Mouse (Mus musculus) megakaryocyte-erythroid progenitor cell, adult 5-6 weeks (primary cell): ENCODE results near the gene H2-M10.1. TPM values are rescaled to one million over a fixed set of nuclear protein-coding genes. Genes with fewer than 3 reads are reported as not detected.
"Not testable (repeated sequence)": the region's sequence is repeated elsewhere in the genome, so short reads cannot be mapped to it uniquely, and the experiment has no call there.

Source experiments
- ATAC-seq: replicated peaks from 2 replicates; pipeline ENCODE4 v1.8.0; 2016; ENCODE audit warnings: mild to moderate bottlenecking, inconsistent platforms; ENCODE audit not compliant: severe bottlenecking, poor library complexity, low FRiP score, low TSS enrichment
- total RNA-seq, 2 experiments: library from RNA; stranded (forward) in 1 of 2; stranded (reverse) in 1 of 2; fragments of 200-1000, 215-1000 nt in 1 of 2; fragments of >200 nt in 1 of 2; fragmentation: Nextera tagmentation in 1 of 2; gene quantifications; 2 replicates each; pipeline ENCODE4 v1.2.3; 2014 to 2017

H2-M10.1 gene
- not detected in 2 replicates for total RNA-seq (2014; fragmentation: Nextera tagmentation)
- total RNA-seq (2017): not detected in 2 replicates

- no peak for ATAC-seq
Measured at GRCm38 (mm10) chr17:36326055-36326454, at the start of gene H2-M10.1. H2-M10.1 (minus strand) TSS chr17:36326155.

GRCm38 (mm10) chr17:36368317-36368716 lies 42.4 kb upstream of the H2-M10.1 start, which contains the start of gene H2-M10.3:
H2-M10.3 (minus strand) TSS chr17:36368417.
- ATAC-seq: not testable (repeated sequence)

- ATAC-seq: not testable (repeated sequence)
Measured at GRCm38 (mm10) chr17:36362404-36362803, 36.4 kb upstream of the H2-M10.1 start.

- peak; percentile 70; the same call in 1 of the 2 replicates for ATAC-seq
Measured at GRCm38 (mm10) chr17:36357512-36357911, 31.6 kb upstream of the H2-M10.1 start.

GRCm38 (mm10) chr17:36355763-36356162 lies 29.8 kb upstream of the H2-M10.1 start:
- ATAC-seq: no peak

- 0 out of 2 replicates have a peak, but pooled peaks have one; percentile 37 for ATAC-seq
Measured at GRCm38 (mm10) chr17:36355343-36355742, 29.4 kb upstream of the H2-M10.1 start.

GRCm38 (mm10) chr17:36315689-36316253 lies 10.2 kb downstream of the H2-M10.1 start:
- ATAC-seq: no peak

- ATAC-seq: peak; percentile 91
Measured at GRCm38 (mm10) chr17:36315041-36315688, 10.8 kb downstream of the H2-M10.1 start.

- ATAC-seq: no peak
Measured at GRCm38 (mm10) chr17:36314511-36314910, 11.4 kb downstream of the H2-M10.1 start.

GRCm38 (mm10) chr17:36309293-36309692 lies 16.7 kb downstream of the H2-M10.1 start:
- ATAC-seq: no peak

- peak; percentile 57; the same call in 1 of the 2 replicates for ATAC-seq
Measured at GRCm38 (mm10) chr17:36308855-36309254, 17.1 kb downstream of the H2-M10.1 start.

- ATAC-seq: no peak
Measured at GRCm38 (mm10) chr17:36286390-36286789, 39.6 kb downstream of the H2-M10.1 start, which contains the start of gene H2-M10.2. H2-M10.2 (minus strand) TSS chr17:36286490.

- no peak for ATAC-seq
Measured at GRCm38 (mm10) chr17:36281521-36282245, 44.3 kb downstream of the H2-M10.1 start.

- ATAC-seq: no peak
Measured at GRCm38 (mm10) chr17:36274776-36275175, 51.2 kb downstream of the H2-M10.1 start.

- ATAC-seq: no peak
Measured at GRCm38 (mm10) chr17:36273796-36274195, 52.2 kb downstream of the H2-M10.1 start.

Other genes starting within 250 kb of the H2-M10.1 start
- 0.22 and 1.5 TPM in 2 replicates for gene Gm19684, start 204.5 kb downstream of the H2-M10.1 start, total RNA-seq (2014; fragmentation: Nextera tagmentation)
- 0.38 TPM in 1 of 2 replicates, not detected in the other for gene Gm19684, start 204.5 kb downstream of the H2-M10.1 start, total RNA-seq (2017)
- gene Gm7030, start 196.7 kb downstream of the H2-M10.1 start, total RNA-seq (2014; fragmentation: Nextera tagmentation): not detected in 2 replicates
- not detected in 2 replicates for gene Gm7030, start 196.7 kb downstream of the H2-M10.1 start, total RNA-seq (2017)
- not detected in 2 replicates for gene Gm8909, start 157.6 kb downstream of the H2-M10.1 start, total RNA-seq (2014; fragmentation: Nextera tagmentation)
- not detected in 2 replicates for gene Gm8909, start 157.6 kb downstream of the H2-M10.1 start, total RNA-seq (2017)
- not detected in 2 replicates for gene H2-T3, start 135.9 kb downstream of the H2-M10.1 start, total RNA-seq (2014; fragmentation: Nextera tagmentation)
- not detected in 2 replicates for gene H2-T3, start 135.9 kb downstream of the H2-M10.1 start, total RNA-seq (2017)
- 66.7 and 120 TPM in 2 replicates for gene Rpp21, start 68.1 kb downstream of the H2-M10.1 start, total RNA-seq (2014; fragmentation: Nextera tagmentation)
- 56.9 and 68.9 TPM in 2 replicates for gene Rpp21, start 68.1 kb downstream of the H2-M10.1 start, total RNA-seq (2017)
- 21.0 and 29.7 TPM in 2 replicates for gene Trim39, start 53.9 kb downstream of the H2-M10.1 start, total RNA-seq (2014; fragmentation: Nextera tagmentation)
- gene Trim39, start 53.9 kb downstream of the H2-M10.1 start, total RNA-seq (2017): 19.2 and 23.2 TPM in 2 replicates
- gene H2-M10.2, start 39.7 kb downstream of the H2-M10.1 start, total RNA-seq (2014; fragmentation: Nextera tagmentation): not detected in 2 replicates
- gene H2-M10.2, start 39.7 kb downstream of the H2-M10.1 start, total RNA-seq (2017): not detected in 2 replicates
- not detected in 2 replicates for gene H2-M10.3, start 42.3 kb upstream of the H2-M10.1 start, total RNA-seq (2014; fragmentation: Nextera tagmentation)
- gene H2-M10.3, start 42.3 kb upstream of the H2-M10.1 start, total RNA-seq (2017): not detected in 2 replicates
- not detected in 2 replicates for gene H2-M10.4, start 136.2 kb upstream of the H2-M10.1 start, total RNA-seq (2014; fragmentation: Nextera tagmentation)
- gene H2-M10.4, start 136.2 kb upstream of the H2-M10.1 start, total RNA-seq (2017): not detected in 2 replicates
- gene H2-M11, start 220.9 kb upstream of the H2-M10.1 start, total RNA-seq (2014; fragmentation: Nextera tagmentation): not detected in 2 replicates
- not detected in 2 replicates for gene H2-M11, start 220.9 kb upstream of the H2-M10.1 start, total RNA-seq (2017)